Mouse (Mus musculus): ENCODE measurements at regions not wholly inside any gene's neighbourhood (a gene's known extent, or its start where the extent isn't known, plus 50 kb on each side); places are given as distances from the start of the nearest gene placed in this dataset.

DNA sequence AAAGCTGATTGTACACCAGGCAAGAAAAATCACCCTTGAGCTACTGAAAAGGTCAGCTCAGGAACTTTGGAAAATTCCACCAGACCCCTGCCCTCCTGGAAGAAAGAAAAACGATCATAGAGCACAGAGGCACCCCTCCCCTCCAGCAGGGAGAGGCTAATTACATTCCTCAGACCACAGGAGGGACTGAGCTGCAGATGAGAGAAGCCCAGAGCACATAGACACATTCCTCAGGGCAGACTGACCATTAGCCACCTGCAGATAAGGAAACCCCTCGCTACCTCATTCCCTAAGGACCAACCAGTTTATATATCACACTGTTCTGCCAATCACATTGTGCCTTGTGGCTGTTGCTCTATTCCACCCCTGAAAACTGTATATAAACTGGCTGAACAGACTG, 230.3 kb downstream of the Parp8 start:
- DNase-seq (ENCODE audit: low read depth, low spot score): no peak

DNA sequence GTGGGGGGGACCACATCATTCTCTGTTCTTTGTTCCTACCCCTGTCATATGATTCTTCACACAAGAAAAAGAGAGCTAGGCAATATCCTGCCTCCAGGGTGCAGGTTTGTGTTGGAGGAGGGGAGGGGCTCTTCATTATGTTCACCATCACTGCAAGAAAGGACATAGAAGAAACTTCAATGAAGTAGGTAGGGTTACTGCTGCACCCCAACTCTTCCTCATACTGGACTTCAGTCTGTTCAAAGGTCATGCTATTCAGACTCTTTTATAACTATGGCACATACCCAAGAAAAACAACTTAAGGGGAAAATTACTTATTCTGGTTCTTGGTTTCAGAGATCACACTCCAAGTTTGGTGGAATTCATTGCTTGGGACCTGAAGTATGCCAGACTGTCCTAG, 243.7 kb downstream of the Parp8 start:
- DNase-seq (ENCODE audit: low read depth, low spot score): no peak

DNA sequence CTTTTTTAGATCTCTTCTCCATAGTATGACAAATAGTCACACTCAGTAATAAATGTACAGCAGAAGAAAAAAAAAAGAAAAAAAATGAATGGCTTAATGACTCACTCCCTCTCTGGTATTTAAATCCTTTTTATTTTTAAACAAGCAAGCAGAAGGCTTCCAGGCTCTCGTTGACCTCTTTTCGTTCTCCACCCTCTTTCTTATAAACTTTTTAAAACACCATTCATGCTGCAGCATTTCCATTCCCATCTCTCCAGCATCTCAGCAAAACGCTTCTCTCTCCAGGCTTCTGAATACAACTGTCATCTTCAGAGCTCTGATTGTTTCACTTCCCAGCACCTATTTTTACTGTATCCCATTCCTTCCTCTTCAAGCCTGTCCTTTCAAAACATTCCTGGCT, 259.8 kb downstream of the Parp8 start:
- no peak for DNase-seq (ENCODE audit: low read depth, low spot score)

DNA sequence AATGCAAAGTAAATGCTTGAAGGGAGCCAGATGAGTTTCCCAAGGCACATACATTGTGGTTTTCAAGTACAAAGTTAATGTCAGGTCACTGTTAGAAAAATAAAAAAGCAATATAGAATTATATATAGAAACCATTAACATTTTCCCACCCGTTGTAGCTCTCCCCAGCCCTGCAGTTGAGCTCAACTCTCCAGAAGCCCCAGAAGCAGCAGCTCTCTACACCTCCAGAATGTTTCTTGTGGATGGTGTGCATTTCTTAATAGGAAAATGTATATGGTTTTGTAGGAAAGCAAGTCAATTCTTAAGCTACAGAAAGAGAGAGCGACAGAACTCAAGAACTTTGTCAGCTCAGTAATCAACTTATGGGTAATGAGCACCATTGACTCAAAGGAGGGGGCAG, 265.4 kb downstream of the Parp8 start:
- DNase-seq (ENCODE audit: low read depth, low spot score): no peak

DNA sequence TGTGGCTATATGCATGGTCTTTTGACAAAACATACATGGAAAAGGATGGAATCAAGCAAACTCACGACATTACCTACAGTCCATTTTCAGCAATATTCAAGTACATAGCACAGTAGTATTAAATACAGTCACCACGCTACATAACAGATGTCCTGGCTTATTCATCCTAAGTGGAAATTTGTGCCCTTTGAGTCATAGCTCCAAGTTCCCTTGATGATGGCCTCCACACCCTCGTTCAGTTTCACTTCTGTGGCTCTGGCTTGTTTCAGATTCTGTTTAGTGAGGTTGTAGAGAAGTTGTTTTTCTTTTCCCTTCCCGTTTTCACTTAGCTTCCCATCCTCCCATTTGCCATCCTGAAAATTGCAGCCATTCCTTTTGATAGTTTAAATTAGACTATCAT, 284.5 kb downstream of the Parp8 start:
- DNase-seq (ENCODE audit: low read depth, low spot score): peak; percentile 2

DNA sequence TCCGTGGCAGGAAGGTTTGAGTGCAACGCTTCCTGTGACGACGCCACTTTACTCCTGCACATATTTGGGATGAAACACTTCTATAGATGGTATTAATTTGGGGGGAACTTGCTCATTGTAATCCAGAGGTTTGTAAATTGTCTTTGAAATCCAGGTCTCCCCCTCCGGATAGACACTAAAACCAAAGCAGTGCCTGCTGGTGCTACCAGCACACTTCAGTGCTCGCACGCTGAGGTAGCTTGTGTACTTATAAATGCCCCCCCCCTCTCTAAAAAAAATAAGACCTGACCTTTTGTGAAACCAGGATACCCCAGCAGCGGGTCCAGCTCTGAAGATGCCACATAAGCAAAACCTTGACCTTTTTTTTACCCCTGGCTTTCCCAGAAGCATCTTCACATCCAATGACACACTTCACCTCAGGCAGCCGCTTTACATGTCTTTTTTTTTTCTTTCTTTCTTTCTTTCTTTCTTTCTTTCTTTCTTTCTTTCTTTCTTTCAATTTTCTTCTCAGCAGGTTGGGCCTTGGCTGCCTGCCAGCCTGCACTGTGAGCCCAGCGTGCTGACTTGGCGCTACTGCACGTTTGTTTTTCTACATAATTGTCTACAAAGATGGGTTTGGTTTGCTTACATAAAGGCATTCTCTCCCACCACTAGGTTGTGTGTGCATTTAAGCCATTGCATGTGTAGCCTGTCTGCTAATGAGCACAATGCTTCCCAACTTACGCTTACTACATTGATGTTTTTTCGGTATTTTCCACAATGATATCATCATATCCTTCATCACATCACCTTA, 301.8 kb downstream of the Parp8 start:
- DNase-seq (ENCODE audit: low read depth, low spot score): no peak

DNA sequence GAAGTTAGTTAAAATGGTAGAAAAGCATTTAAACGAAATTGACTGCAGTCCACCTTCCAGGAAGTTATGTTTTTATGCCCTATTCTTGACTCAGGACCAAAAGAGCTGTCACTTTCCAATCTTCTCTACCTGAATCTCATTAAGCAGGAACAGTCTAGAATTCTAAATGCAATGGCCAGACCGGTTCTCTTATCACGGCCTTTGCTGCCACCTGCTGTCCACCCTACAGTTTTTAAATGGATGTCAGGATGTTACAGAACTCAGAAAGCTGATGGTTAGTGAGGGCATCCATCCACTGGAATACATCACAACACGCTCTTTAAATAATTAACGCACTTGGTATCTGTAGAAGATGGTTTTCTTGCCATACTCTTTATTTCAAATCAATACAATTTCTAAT, 310.5 kb downstream of the Parp8 start:
- peak; percentile 6 for DNase-seq (ENCODE audit: low read depth, low spot score)

DNA sequence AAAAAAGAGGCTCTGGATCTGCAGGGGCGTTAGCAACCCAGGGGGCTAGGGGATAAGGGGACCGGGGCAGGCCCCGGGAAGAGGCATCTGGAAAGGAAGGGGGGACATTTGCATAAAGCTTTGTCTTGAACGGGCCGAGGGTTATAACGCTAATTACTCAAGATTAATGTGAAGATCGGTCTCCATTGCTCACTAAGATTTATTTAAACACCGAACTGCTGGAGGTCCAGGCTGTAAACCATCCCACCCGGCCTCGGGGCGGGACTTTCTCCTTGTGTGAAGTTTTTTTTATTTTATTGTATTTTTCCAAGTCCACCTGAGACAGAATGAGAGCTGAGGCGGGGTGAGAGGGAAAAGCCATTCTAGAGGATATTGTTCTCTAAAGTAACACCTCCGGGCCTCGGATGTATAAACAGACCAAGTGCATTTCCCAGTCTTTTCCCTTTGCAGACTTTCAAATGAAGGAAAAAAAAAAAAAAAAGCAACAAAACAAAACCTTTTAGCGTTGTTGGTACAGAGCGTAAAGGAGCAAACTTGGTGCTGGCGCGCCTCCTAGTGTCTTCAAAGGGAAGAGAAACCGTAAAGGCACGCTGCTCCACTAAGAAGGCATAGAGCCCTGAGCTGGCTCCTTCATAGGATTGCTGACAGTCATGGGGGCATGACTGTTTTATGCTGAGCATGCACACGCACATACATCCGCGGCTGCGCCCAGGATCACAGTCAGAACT, 313.3 kb downstream of the Parp8 start:
- peak; percentile 12 for DNase-seq (ENCODE audit: low read depth, low spot score)

DNA sequence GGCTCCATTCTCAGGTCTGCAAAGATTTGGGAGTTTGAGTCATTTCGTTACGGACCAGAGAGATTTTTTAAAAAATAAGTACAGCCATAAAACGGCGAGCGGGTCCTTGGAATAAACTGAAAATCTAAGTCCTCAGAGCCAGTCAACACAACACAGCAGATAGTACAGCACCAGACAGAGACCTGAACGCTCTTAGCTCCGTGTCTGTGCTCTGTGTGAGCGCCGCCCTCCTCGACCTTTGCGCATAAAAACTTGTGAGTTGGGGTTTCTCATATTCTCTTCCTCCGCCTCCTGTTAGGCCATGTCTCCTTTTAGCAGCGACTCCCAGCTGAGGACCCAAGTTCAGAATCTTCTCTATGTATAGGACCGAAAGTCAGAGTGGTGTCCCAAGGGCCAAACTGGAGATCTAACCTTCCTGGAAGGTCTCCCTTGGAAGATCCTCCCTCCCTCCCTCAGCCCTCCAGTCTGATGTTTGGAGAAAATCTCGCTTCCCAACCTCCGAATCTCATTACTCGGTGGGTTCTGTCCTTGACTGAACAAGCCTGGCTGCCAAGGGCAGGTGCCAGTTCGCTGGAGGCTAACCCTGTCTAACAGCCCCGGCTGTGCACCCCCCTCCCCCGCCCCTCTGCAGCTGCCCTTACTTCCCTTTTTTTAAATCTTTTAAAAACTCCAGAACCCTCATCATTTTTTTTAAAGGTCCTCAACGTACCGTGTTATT, 314.0 kb downstream of the Parp8 start:
- no peak for DNase-seq (ENCODE audit: low read depth, low spot score)

DNA sequence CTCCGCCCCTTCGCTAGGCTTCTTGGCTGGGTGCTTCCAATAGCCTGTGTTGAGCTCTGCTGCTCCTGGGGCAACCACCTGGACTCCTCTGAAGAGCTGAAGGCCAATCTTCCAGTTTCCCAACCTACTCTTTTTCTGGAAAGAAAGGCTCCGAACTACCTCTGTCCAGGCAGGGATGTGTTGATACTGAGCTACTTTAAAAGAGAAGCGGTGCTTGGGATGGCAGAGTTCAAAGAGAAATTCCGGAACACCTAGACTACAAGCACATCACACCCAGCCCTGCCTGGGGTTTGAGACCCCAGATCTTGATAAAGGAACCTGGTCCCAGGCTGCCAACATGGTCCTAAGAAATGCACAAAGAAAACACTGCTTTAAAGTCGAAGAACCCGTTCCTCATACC, 315.7 kb downstream of the Parp8 start:
- DNase-seq (ENCODE audit: low read depth, low spot score): no peak

DNA sequence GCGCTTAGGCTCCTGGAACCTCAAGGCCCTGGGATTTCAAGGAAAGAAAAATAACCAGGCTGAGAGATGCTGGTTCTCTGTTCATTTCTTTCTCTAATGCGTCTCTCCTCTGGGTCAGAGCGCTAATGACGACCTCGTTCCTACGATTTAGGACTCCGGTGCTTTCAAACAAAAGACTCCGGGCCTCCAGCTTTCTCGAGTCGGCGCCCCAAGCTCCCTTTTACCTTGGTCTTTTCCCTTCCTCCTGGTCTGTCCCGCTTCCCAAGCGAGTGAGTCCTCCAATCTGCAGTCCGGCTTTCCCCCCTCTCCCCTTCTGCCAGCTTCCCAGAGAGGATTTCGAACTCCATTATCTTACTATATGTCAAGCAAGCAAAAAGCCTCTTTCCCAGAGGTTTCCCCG, 316.5 kb downstream of the Parp8 start:
- no peak for DNase-seq (ENCODE audit: low read depth, low spot score)

DNA sequence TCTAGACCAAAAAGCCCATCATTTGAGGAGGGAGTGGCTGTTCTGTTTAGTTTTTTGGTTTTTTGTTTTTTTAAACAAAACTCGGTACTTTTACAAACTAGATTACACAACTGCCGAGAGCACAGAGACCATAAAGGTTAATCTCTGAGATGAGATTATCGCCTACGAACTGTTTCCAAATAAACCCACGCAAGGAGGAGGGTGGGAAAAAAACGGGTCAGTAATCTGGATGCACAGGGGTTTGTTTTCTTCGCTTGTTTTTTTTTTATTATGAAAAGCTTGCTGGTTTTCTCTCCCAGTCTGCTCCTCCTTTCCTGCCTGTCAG, 316.9 kb downstream of the Parp8 start:
- DNase-seq (ENCODE audit: low read depth, low spot score): no peak

DNA sequence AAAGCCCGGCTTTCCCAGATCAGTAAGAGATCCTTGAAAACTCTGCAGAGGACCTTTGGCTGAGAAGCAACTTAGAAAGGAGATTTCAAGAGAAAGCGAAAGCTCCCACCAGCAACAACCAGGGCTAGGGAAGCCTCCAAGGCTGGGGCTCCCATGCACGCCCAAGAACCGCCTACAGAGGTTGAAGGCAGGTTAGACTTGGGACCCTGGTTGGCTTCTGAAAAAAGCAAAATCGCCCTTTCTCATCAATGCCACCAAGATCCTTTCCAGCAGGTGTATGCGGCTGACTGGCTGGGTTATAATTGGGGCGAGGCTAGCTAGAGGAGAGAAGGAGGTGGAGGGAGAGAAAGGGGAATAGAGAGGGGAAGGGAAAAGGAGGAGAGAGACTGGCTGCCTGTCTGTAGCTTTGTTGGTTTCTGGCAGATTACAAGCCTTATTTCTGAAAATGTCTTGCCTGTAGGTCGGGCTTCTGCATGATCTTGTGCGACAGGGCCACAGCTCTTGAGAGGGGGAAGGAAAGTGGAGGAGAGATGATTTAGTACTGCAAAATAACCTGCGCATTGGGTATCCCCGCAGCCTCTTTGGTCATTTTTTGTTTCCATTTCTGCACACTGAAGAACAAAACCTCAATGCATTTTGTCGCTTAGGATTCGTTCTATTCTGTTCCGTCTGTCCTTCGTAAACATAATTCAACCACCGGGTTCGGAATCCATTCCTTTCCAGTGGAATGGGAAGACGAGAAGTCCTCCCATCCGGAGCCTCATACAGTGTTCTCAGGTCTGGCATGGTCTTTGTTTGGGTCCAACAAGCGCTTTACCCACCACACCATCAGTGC, 317.5 kb downstream of the Parp8 start:
- DNase-seq (ENCODE audit: low read depth, low spot score): no peak

DNA sequence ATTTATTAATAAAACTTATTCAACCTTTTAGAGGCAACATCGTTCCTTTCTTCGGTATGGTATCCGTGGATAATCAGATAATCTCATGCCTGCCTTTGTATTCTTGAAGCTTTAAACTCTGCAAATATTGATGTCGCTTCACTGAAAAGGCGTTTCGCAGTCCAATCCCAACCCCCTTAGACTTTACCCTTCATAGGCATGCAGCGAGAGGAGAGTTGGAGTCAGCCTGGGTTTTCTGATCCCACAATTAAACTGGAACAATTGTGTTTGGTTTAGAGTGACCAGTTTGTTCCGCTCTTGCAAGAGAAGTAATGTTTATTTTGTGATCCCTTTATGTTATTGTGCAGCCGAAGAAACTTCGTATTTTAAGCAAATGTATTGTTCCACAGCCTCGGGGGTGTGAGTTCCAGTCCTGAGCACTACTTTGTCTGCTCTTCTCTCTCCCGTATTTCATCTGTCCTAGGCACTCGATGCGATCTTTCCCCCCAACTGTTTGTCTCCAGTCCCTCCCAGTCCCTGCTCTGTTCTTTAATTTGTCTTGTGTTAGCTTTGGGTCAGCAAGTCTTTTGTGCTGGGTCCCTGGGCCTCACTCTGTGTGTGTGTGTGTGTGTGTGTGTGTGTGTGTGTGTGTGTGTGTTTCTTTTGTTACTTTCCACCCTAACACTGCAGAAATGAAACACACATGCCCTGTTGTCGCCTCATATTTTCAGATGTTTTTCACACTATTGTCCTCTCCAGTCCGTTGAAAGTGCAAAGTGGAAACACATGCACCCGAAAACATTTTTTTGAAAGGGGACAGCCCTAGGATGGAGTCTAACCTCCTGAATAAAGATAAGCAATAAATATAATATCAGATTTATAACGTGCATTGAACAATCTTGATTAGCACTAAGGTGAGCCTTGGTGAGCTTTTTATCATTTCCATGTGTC, 318.7 kb downstream of the Parp8 start:
- no peak for DNase-seq (ENCODE audit: low read depth, low spot score)

DNA sequence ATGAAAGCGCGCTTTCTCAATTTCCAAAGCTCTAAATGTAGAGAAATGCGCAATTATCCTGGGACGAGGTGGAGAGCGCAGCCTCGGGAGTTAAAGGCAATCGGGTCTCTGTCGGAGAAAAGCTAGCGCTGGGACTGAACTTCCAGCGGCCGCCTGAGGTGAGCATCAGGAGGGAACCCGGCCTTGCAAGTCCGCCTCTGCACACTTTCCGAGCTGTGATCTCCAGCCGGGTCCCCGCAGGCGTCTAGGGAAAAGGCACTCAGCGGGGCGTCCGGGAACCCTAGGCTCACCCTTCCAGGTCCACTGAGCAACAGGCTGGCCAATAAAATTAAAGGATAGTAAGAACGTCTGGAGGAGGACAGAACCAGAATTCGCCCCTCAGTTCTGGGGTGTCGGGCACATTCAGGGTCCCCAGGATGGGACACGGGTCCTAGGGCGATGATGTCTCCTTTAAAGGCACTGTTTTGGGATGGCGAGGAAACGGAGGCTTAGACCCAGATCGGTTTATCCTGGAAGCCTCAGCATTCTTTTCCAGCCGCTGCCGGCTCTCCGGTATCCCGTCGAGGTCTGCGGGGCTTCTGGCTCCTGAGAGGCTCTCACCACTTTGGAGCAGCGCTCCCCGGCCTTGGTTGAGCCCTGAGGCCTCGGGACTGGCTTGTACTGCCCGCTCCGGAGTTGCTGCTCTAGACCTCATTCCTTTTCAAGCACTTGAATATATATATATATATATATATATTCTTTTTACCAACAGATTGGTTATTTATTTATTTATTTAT, 319.5 kb downstream of the Parp8 start:
- DNase-seq (ENCODE audit: low read depth, low spot score): no peak

DNA sequence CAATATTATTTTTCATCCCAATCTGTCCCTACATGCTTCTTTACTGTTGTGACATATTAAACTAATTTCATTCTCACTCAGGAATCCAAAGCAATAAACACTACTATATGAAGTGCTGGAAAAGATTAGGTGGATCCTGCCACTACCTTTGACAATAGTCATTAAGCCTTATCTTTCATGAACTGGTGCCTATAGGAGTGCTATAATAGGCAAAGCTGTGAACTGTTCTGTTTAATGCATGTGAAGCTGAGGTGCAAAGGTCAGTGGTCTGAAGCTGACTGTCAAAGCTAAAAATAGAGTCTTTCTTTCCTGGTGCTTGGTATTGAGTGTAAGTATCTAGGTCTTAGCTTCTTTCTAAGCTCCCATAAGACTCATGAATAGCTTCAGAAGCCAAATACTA, 336.6 kb downstream of the Parp8 start:
- no peak for DNase-seq (ENCODE audit: low read depth, low spot score)
